Comparison of ENCODE assay signal across 8 mouse cellular contexts in genomic region chr9:53383951-53384866, GRCm38 (mm10). TPM values are rescaled to one million over a fixed set of nuclear protein-coding genes. Genes with fewer than 3 reads are reported as not detected.
DNase-seq lines count a peak whose midpoint lies in the region; ATAC-seq and TF ChIP-seq lines count a peak whose summit lies in the region.

Gene Kdelc2, plus strand, starts transcription at chr9:53384025.

- H3K4me3 ChIP-seq in ES-E14 (ENCODE audit: insufficient read depth in 1 of 2, low read depth in 1 of 2, low read length in 2 of 2, poor library complexity in 1 of 2, severe bottlenecking in 1 of 2), result peak within 1 kb of the TSS; percentile 74 to 88
- H3K4me3 ChIP-seq in forebrain, postnatal 0 days (ENCODE audit: low read depth, low read length), result peak within 1 kb of the TSS; percentile 64
- H3K4me3 ChIP-seq in layer of hippocampus, adult 2 months, result peak within 1 kb of the TSS; percentile 86
- peak within 1 kb of the TSS; percentile 82 for H3K4me3 ChIP-seq in lung, adult 2 months (replicated peaks; ENCODE audit: extremely low read depth, low read depth, low read length)
- H3K4me3 ChIP-seq in neural tube, embryonic 15.5 days (replicated peaks), result peak within 1 kb of the TSS; percentile 72

- intact Hi-C loops in heart, postnatal 36 days (cut with DNase I), result no loop called here

- TF ChIP-seq POLR2A in lung, adult 2 months (IDR thresholded peaks at IDR 0.05; ENCODE audit: borderline replicate concordance, extremely low read depth, low read depth, low read length), result peak; percentile 79; the same call in 1 of the 2 replicates

- H3K9me3 ChIP-seq in ES-E14 (ENCODE audit: control insufficient read depth, insufficient read depth, low read depth, low read length), result no peaks in the 10 kb centered on the region
- H3K9me3 ChIP-seq in forebrain, postnatal 0 days (ENCODE audit: low read length), result no peaks in the 10 kb centered on the region
- no peaks in the 10 kb centered on the region for H3K9me3 ChIP-seq in neural tube, embryonic 15.5 days (replicated peaks)

- no peaks in the 10 kb centered on the region for H3K36me3 ChIP-seq in ES-E14 (ENCODE audit: control insufficient read depth, insufficient read depth, low read length, poor library complexity, severe bottlenecking)
- no peaks in the 10 kb centered on the region for H3K36me3 ChIP-seq in forebrain, postnatal 0 days (ENCODE audit: insufficient read depth)
- H3K36me3 ChIP-seq in neural tube, embryonic 15.5 days, result no peaks in the 10 kb centered on the region

- TF ChIP-seq CTCF in forebrain, postnatal 0 days (IDR thresholded peaks at IDR 0.05; ENCODE audit: low read depth), result peak; percentile 56
- TF ChIP-seq CTCF in layer of hippocampus, adult 2 months (conservative IDR thresholded peaks at IDR 0.05), result peak; percentile 22
- TF ChIP-seq CTCF in lung, adult 2 months (IDR thresholded peaks at IDR 0.05; ENCODE audit: insufficient read depth, low read length), result no peak

- H3K27me3 ChIP-seq in forebrain, postnatal 0 days (ENCODE audit: insufficient read depth, low read length), result no peaks in the 10 kb centered on the region
- no peaks in the 10 kb centered on the region for H3K27me3 ChIP-seq in neural tube, embryonic 15.5 days (replicated peaks)

- H3K9ac ChIP-seq in ES-E14 (ENCODE audit: insufficient read depth, low read depth, low read length, poor library complexity, severe bottlenecking), result peak within 1 kb of the TSS; percentile 87
- peak within 1 kb of the TSS; percentile 76 for H3K9ac ChIP-seq in forebrain, postnatal 0 days
- H3K9ac ChIP-seq in neural tube, embryonic 15.5 days (replicated peaks), result peak within 1 kb of the TSS; percentile 73

- H3K4me1 ChIP-seq in ES-E14 (ENCODE audit: control insufficient read depth in 2 of 2, insufficient read depth in 2 of 2, low read length in 2 of 2, poor library complexity in 1 of 2), result no peaks in the 10 kb centered on the region; a peak in 1 of 4 replicates
- no peaks in the 10 kb centered on the region for H3K4me1 ChIP-seq in forebrain, postnatal 0 days (ENCODE audit: insufficient read depth)
- H3K4me1 ChIP-seq in lung, adult 2 months (ENCODE audit: control insufficient read depth, insufficient read depth, low read length), result no peaks in the 10 kb centered on the region
- peaks cover 14% of the 10 kb centered on the region; the same call in 1 of the 2 replicates for H3K4me1 ChIP-seq in neural tube, embryonic 15.5 days

- peak within 1 kb of the TSS; percentile 68 for H3K27ac ChIP-seq in ES-E14 (ENCODE audit: insufficient read depth, low read depth, low read length, poor library complexity, severe bottlenecking)
- peak within 1 kb of the TSS; percentile 89 for H3K27ac ChIP-seq in forebrain, postnatal 0 days (ENCODE audit: low read depth, low read length)
- peak within 1 kb of the TSS; percentile 95 for H3K27ac ChIP-seq in layer of hippocampus, adult 2 months
- H3K27ac ChIP-seq in neural tube, embryonic 15.5 days (replicated peaks), result peak within 1 kb of the TSS; percentile 90

- DNase-seq in ES-E14 (ENCODE audit: low read depth, low spot score), result peak; percentile 73
- peak; percentile 69 for DNase-seq in cerebellum, adult 11-12 months
- peak; percentile 90 for DNase-seq in forebrain, postnatal 0 days
- peak; percentile 71 to 84 for DNase-seq in heart, postnatal 36 days
- DNase-seq in layer of hippocampus, adult 2 months (ENCODE audit: low spot score in 2 of 2), result peak; percentile 62 to 84
- peak; percentile 80 for DNase-seq in lung, adult 2 months
- peak; percentile 37 for DNase-seq in thymus, postnatal 14 days

- under 1% methylated on average over 75 of the region's 75 CpGs for WGBS in forebrain, postnatal 0 days
- under 1% methylated on average over 75 of the region's 75 CpGs for WGBS in lung, adult 2 months
- WGBS in neural tube, embryonic 15.5 days, result under 1% methylated on average over 72 of the region's 75 CpGs

- peak; percentile 94 for ATAC-seq in forebrain, postnatal 0 days
- peak; percentile 96 for ATAC-seq in neural tube, embryonic 15.5 days (ENCODE audit: low FRiP score)

- H3K4me2 ChIP-seq in forebrain, postnatal 0 days (ENCODE audit: low read depth), result peak within 1 kb of the TSS; percentile 99
- peak within 1 kb of the TSS; percentile 99 for H3K4me2 ChIP-seq in neural tube, embryonic 15.5 days

- in situ Hi-C loops in ES-E14 (cut with MboI; ENCODE audit: low sequenced_read_pairs in 2 of 2, unreplicated experiment in 2 of 2), result loop anchor here in 1 of 2 experiments (25.0 kb wide), 1 partner anchor 122 kb away; no protein-coding TSS in a partner anchor

TF ChIP-seq in ES-E14, 5 proteins besides CTCF, POLR2A, EP300 and RAD21:
- TF ChIP-seq CHD2 (IDR thresholded peaks at IDR 0.05; ENCODE audit: low read depth, low read length) (no peak), ZNF384 (IDR thresholded peaks at IDR 0.05; ENCODE audit: low read depth, low read length) (no peak), ZC3H11A (IDR thresholded peaks at IDR 0.05; ENCODE audit: borderline replicate concordance, low read depth, low read length) (no peak), HCFC1 (IDR thresholded peaks at IDR 0.05; ENCODE audit: borderline replicate concordance, insufficient read depth, low read length) (no peak; the same call in 1 of the 2 replicates), MAFK (IDR thresholded peaks at IDR 0.05; ENCODE audit: insufficient read depth, low read depth, low read length) (no peak)

RNA-seq across cellular contexts. Expression of gene Kdelc2, which starts in this region (rescaled TPM):
- 5.5 and 7.9 TPM in 2 replicates for total RNA-seq in ES-E14 (2012; rRNA removed)
- total RNA-seq in forebrain, postnatal 0 days (2014; rRNA removed), result 5.2 and 11.1 TPM in 2 replicates
- polyA plus RNA-seq in forebrain, postnatal 0 days (2015; fragmentation: Nextera tagmentation; extraction: Ambion mirVana), result 4.3 and 5.5 TPM in 2 replicates
- total RNA-seq in heart, postnatal 36 days (2021), result 1 to 10 TPM; 8.1 to 9.3 TPM
- total RNA-seq in layer of hippocampus, adult 2 months (2021), result 1 to 10 TPM; 5.5 to 6.1 TPM
- 11.5 and 14.2 TPM in 2 replicates for polyA plus RNA-seq in lung, adult 2 months (2012; rRNA removed)
- 7.6 and 10.2 TPM in 2 replicates for polyA plus RNA-seq in neural tube, embryonic 15.5 days (2015; fragmentation: Nextera tagmentation; extraction: Ambion mirVana)

Comparison
In these comparisons a context has a peak if more than half of its experiments do, and no peak if none do; other contexts are left out.
1. Peak in every context shown above with its lines: DNase-seq, ATAC-seq, H3K4me3 ChIP-seq and H3K27ac ChIP-seq.
2. DNase-seq: peak in every context shown above with its lines; median percentile 90 in forebrain, postnatal 0 days; 80 in lung, adult 2 months; 78 in heart, postnatal 36 days; 73 in ES-E14; 73 in layer of hippocampus, adult 2 months; 69 in cerebellum, adult 11-12 months; 37 in thymus, postnatal 14 days.